Mouse (Mus musculus): Measurements from ENCODE around the gene Ssr4. TPM values are rescaled to one million over a fixed set of nuclear protein-coding genes. Genes with fewer than 3 reads are reported as not detected.
A peak's percentile ranks its signal among the peaks of the same experiment; 100 is the strongest.
"Not testable (repeated sequence)": the region's sequence is repeated elsewhere in the genome, so short reads cannot be mapped to it uniquely, and the experiment has no call there.

Ssr4 gene
- 182 and 199 TPM in 2 replicates for polyA plus RNA-seq (2015; fragmentation: Nextera tagmentation; extraction: Ambion mirVana)

- Histone ChIP-seq H3K4me1 (ENCODE audit: insufficient read depth, low read length) (0 out of 2 replicates have a peak, but pooled peaks cover 7% of the 10 kb centered on the region), H3K9ac (replicated peaks; ENCODE audit: low read length) (peak within 1 kb of the TSS; percentile 84), H3K27ac (ENCODE audit: low read length) (peak within 1 kb of the TSS; percentile 93), H3K36me3 (ENCODE audit: insufficient read depth, low read length) (peaks cover 7% of the 10 kb centered on the region; the same call in 1 of the 2 replicates), H3K4me3 (ENCODE audit: low read length) (peak within 1 kb of the TSS; percentile 70), H3K4me2 (replicated peaks; ENCODE audit: low read depth, low read length) (peak within 1 kb of the TSS; percentile 63), H3K9me3 (ENCODE audit: low read length) (no peaks in the 10 kb centered on the region), H3K27me3 (ENCODE audit: insufficient read depth, low read length) (no peaks in the 10 kb centered on the region; the same call in 1 of the 2 replicates)
- 23% methylated on average over 52 of the region's 52 CpGs for WGBS
- ATAC-seq (ENCODE audit: low FRiP score, low TSS enrichment): peak; percentile 98
These were observed at the start of gene Ssr4, which contains the start of gene Idh3g for GRCm38 (mm10) chrX:73786364-73787224. Gene Ssr4, plus strand, starts transcription at chrX:73787028. Gene Idh3g, minus strand, starts transcription at chrX:73786897.

GRCm38 (mm10) chrX:73738155-73738554 lies 48.7 kb upstream of the Ssr4 start:
- 57% methylated on average over 1 of the region's 1 CpGs for WGBS
- Histone ChIP-seq H3K4me2 (replicated peaks; ENCODE audit: low read depth, low read length) (no peak overlapping the region), H3K27ac (ENCODE audit: low read length) (no peak overlapping the region), H3K4me3 (ENCODE audit: low read length) (no peak overlapping the region), H3K36me3 (ENCODE audit: insufficient read depth, low read length) (no peaks in the 10 kb centered on the region), H3K4me1 (ENCODE audit: insufficient read depth, low read length) (no peaks in the 10 kb centered on the region), H3K27me3 (ENCODE audit: insufficient read depth, low read length) (no peaks in the 10 kb centered on the region; the same call in 1 of the 2 replicates), H3K9me3 (ENCODE audit: low read length) (no peaks in the 10 kb centered on the region), H3K9ac (replicated peaks; ENCODE audit: low read length) (no peak overlapping the region)
- ATAC-seq (ENCODE audit: low FRiP score, low TSS enrichment): no peak

- 69% methylated on average over 5 of the region's 5 CpGs for WGBS
These were observed 47.7 kb upstream of the Ssr4 start for GRCm38 (mm10) chrX:73739151-73739550.

GRCm38 (mm10) chrX:73739841-73740240 lies 47.0 kb upstream of the Ssr4 start:
- not testable (repeated sequence) for H3K4me1 ChIP-seq (ENCODE audit: insufficient read depth, low read length); H3K27me3 ChIP-seq (ENCODE audit: insufficient read depth, low read length); H3K4me3 ChIP-seq (ENCODE audit: low read length); H3K9me3 ChIP-seq (ENCODE audit: low read length); H3K27ac ChIP-seq (ENCODE audit: low read length); H3K9ac ChIP-seq (replicated peaks; ENCODE audit: low read length); H3K36me3 ChIP-seq (ENCODE audit: insufficient read depth, low read length); H3K4me2 ChIP-seq (replicated peaks; ENCODE audit: low read depth, low read length); ATAC-seq (ENCODE audit: low FRiP score, low TSS enrichment)
- WGBS: 90% methylated on average over 7 of the region's 7 CpGs

More at GRCm38 (mm10) chrX:73739151-73739550, 47.7 kb upstream of the Ssr4 start:
- Histone ChIP-seq H3K9me3 (ENCODE audit: low read length) (no peaks in the 10 kb centered on the region), H3K4me2 (replicated peaks; ENCODE audit: low read depth, low read length) (no peak overlapping the region), H3K36me3 (ENCODE audit: insufficient read depth, low read length) (no peaks in the 10 kb centered on the region), H3K4me3 (ENCODE audit: low read length) (no peak overlapping the region), H3K4me1 (ENCODE audit: insufficient read depth, low read length) (no peaks in the 10 kb centered on the region), H3K9ac (replicated peaks; ENCODE audit: low read length) (no peak overlapping the region), H3K27me3 (ENCODE audit: insufficient read depth, low read length) (no peaks in the 10 kb centered on the region; the same call in 1 of the 2 replicates), H3K27ac (ENCODE audit: low read length) (no peak overlapping the region)
- ATAC-seq (ENCODE audit: low FRiP score, low TSS enrichment): no peak

GRCm38 (mm10) chrX:73744774-73745481 lies 41.9 kb upstream of the Ssr4 start:
- no peaks in the 10 kb centered on the region for H3K4me1 ChIP-seq (ENCODE audit: insufficient read depth, low read length)
- no peak for ATAC-seq (ENCODE audit: low FRiP score, low TSS enrichment)
- no peaks in the 10 kb centered on the region for H3K36me3 ChIP-seq (ENCODE audit: insufficient read depth, low read length)
- no peak overlapping the region for H3K9ac ChIP-seq (replicated peaks; ENCODE audit: low read length)
- H3K4me3 ChIP-seq (ENCODE audit: low read length): no peak overlapping the region
- no peak overlapping the region for H3K4me2 ChIP-seq (replicated peaks; ENCODE audit: low read depth, low read length)
- no peak overlapping the region for H3K27ac ChIP-seq (ENCODE audit: low read length)
- H3K9me3 ChIP-seq (ENCODE audit: low read length): no peaks in the 10 kb centered on the region
- WGBS: 67% methylated on average over 1 of the region's 1 CpGs
- H3K27me3 ChIP-seq (ENCODE audit: insufficient read depth, low read length): no peaks in the 10 kb centered on the region

- Histone ChIP-seq H3K4me1 (ENCODE audit: insufficient read depth, low read length) (no peaks in the 10 kb centered on the region), H3K27ac (ENCODE audit: low read length) (no peak overlapping the region), H3K9ac (replicated peaks; ENCODE audit: low read length) (no peak overlapping the region), H3K27me3 (ENCODE audit: insufficient read depth, low read length) (no peaks in the 10 kb centered on the region), H3K36me3 (ENCODE audit: insufficient read depth, low read length) (no peaks in the 10 kb centered on the region), H3K4me2 (replicated peaks; ENCODE audit: low read depth, low read length) (no peak overlapping the region), H3K9me3 (ENCODE audit: low read length) (no peaks in the 10 kb centered on the region), H3K4me3 (ENCODE audit: low read length) (no peak overlapping the region)
- 76% methylated on average over 1 of the region's 1 CpGs for WGBS
- no peak for ATAC-seq (ENCODE audit: low FRiP score, low TSS enrichment)
These were observed 37.9 kb upstream of the Ssr4 start for GRCm38 (mm10) chrX:73748977-73749376.

GRCm38 (mm10) chrX:73756334-73757140 lies 30.3 kb upstream of the Ssr4 start, which contains the start of gene Plxnb3:
Gene Plxnb3, plus strand, starts transcription at chrX:73757090.
- WGBS: 78% methylated on average over 5 of the region's 5 CpGs
- no peak within 1 kb of the TSS for H3K4me3 ChIP-seq (ENCODE audit: low read length)
- H3K9ac ChIP-seq (replicated peaks; ENCODE audit: low read length): no peak within 1 kb of the TSS
- H3K27ac ChIP-seq (ENCODE audit: low read length): no peak within 1 kb of the TSS
- no peak within 1 kb of the TSS for H3K4me2 ChIP-seq (replicated peaks; ENCODE audit: low read depth, low read length)
- ATAC-seq (ENCODE audit: low FRiP score, low TSS enrichment): no peak
- H3K9me3 ChIP-seq (ENCODE audit: low read length): no peaks in the 10 kb centered on the region
- no peaks in the 10 kb centered on the region for H3K4me1 ChIP-seq (ENCODE audit: insufficient read depth, low read length)
- H3K36me3 ChIP-seq (ENCODE audit: insufficient read depth, low read length): no peaks in the 10 kb centered on the region
- no peaks in the 10 kb centered on the region; the same call in 1 of the 2 replicates for H3K27me3 ChIP-seq (ENCODE audit: insufficient read depth, low read length)

GRCm38 (mm10) chrX:73758611-73759290 lies 28.1 kb upstream of the Ssr4 start:
- H3K9me3 ChIP-seq (ENCODE audit: low read length): no peaks in the 10 kb centered on the region
- no peaks in the 10 kb centered on the region; the same call in 1 of the 2 replicates for H3K27me3 ChIP-seq (ENCODE audit: insufficient read depth, low read length)
- H3K4me1 ChIP-seq (ENCODE audit: insufficient read depth, low read length): no peaks in the 10 kb centered on the region
- no peaks in the 10 kb centered on the region for H3K36me3 ChIP-seq (ENCODE audit: insufficient read depth, low read length)
- 91% methylated on average over 13 of the region's 13 CpGs for WGBS
- no peak overlapping the region for H3K9ac ChIP-seq (replicated peaks; ENCODE audit: low read length)
- H3K4me2 ChIP-seq (replicated peaks; ENCODE audit: low read depth, low read length): no peak overlapping the region
- no peak for ATAC-seq (ENCODE audit: low FRiP score, low TSS enrichment)
- H3K4me3 ChIP-seq (ENCODE audit: low read length): no peak overlapping the region
- no peak overlapping the region for H3K27ac ChIP-seq (ENCODE audit: low read length)

- WGBS: 50% methylated on average over 1 of the region's 1 CpGs
- Histone ChIP-seq H3K27ac (ENCODE audit: low read length) (no peak overlapping the region), H3K9ac (replicated peaks; ENCODE audit: low read length) (no peak overlapping the region), H3K27me3 (ENCODE audit: insufficient read depth, low read length) (no peaks in the 10 kb centered on the region), H3K9me3 (ENCODE audit: low read length) (no peaks in the 10 kb centered on the region), H3K4me2 (replicated peaks; ENCODE audit: low read depth, low read length) (no peak overlapping the region), H3K4me3 (ENCODE audit: low read length) (no peak overlapping the region), H3K36me3 (ENCODE audit: insufficient read depth, low read length) (no peaks in the 10 kb centered on the region), H3K4me1 (ENCODE audit: insufficient read depth, low read length) (no peaks in the 10 kb centered on the region)
- ATAC-seq (ENCODE audit: low FRiP score, low TSS enrichment): 0 out of 2 replicates have a peak, but pooled peaks have one; percentile 44
These were observed 21.5 kb upstream of the Ssr4 start for GRCm38 (mm10) chrX:73765311-73765710.

Data from kidney, embryonic 16.5 days (tissue).